Comparison of ENCODE assay signal across 19 mouse cellular contexts in genomic region chr4:40586045-40586444, GRCm38 (mm10).
DNase-seq lines count a peak whose midpoint lies in the region; ATAC-seq lines count a peak whose summit lies in the region.
"Had no signal": no experiment of that assay in that cellular context is flagged by ENCODE, and none has a peak within 500 bp of the region (broad histone marks: within the 10 kb centered on the region; RNA-seq: fewer than 3 reads in every experiment).

No protein-coding gene starts in this region.

- no peaks in the 10 kb centered on the region for H3K36me3 ChIP-seq in neural tube, embryonic 11.5 days (ENCODE audit: control insufficient read depth, insufficient read depth, low read length)
- H3K36me3 ChIP-seq in neural tube, embryonic 15.5 days: no peaks in the 10 kb centered on the region
- no peaks in the 10 kb centered on the region for H3K36me3 ChIP-seq in neural tube, embryonic 12.5 days
- H3K36me3 ChIP-seq: G1E had no signal

- WGBS in neural tube, embryonic 11.5 days: 66% methylated on average over 1 of the region's 1 CpGs
- WGBS in neural tube, embryonic 15.5 days: 46% methylated on average over 1 of the region's 1 CpGs
- WGBS in neural tube, embryonic 12.5 days: 55% methylated on average over 1 of the region's 1 CpGs

- H3K27me3 ChIP-seq in neural tube, embryonic 11.5 days (ENCODE audit: control insufficient read depth, insufficient read depth, low read length): no peaks in the 10 kb centered on the region
- no peaks in the 10 kb centered on the region for H3K27me3 ChIP-seq in neural tube, embryonic 15.5 days (replicated peaks)
- no peaks in the 10 kb centered on the region for H3K27me3 ChIP-seq in neural tube, embryonic 12.5 days (replicated peaks)
- H3K27me3 ChIP-seq: CH12.LX had no signal

- H3K9me3 ChIP-seq in neural tube, embryonic 11.5 days (ENCODE audit: control insufficient read depth, low read length): no peaks in the 10 kb centered on the region
- no peaks in the 10 kb centered on the region for H3K9me3 ChIP-seq in neural tube, embryonic 15.5 days (replicated peaks)
- no peaks in the 10 kb centered on the region for H3K9me3 ChIP-seq in neural tube, embryonic 12.5 days
- H3K9me3 ChIP-seq: G1E had no signal

- ATAC-seq in neural tube, embryonic 11.5 days (ENCODE audit: insufficient read depth, low FRiP score, low TSS enrichment): peak; percentile 68
- ATAC-seq in neural tube, embryonic 15.5 days (ENCODE audit: low FRiP score): no peak; the same call in 1 of the 2 replicates
- ATAC-seq in neural tube, embryonic 12.5 days (ENCODE audit: low FRiP score, low read depth): peak; percentile 74
- ATAC-seq: activated CD4-positive, CD25-positive, alpha-beta regulatory T cell, adult 4 months; CD4-positive, CD25-positive, alpha-beta regulatory T cell, adult 4 months; Patski had no signal

- no peak overlapping the region for H3K27ac ChIP-seq in neural tube, embryonic 11.5 days (ENCODE audit: low read depth, low read length)
- H3K27ac ChIP-seq in neural tube, embryonic 15.5 days (replicated peaks): no peak overlapping the region
- H3K27ac ChIP-seq in neural tube, embryonic 12.5 days: no peak overlapping the region

- no peak overlapping the region for H3K4me2 ChIP-seq in neural tube, embryonic 11.5 days (ENCODE audit: low read depth)
- H3K4me2 ChIP-seq in neural tube, embryonic 15.5 days: no peak overlapping the region
- H3K4me2 ChIP-seq in neural tube, embryonic 12.5 days (replicated peaks): no peak overlapping the region

- no peak overlapping the region for H3K4me3 ChIP-seq in neural tube, embryonic 11.5 days (ENCODE audit: low read depth, low read length)
- no peak overlapping the region for H3K4me3 ChIP-seq in neural tube, embryonic 15.5 days (replicated peaks)
- H3K4me3 ChIP-seq in neural tube, embryonic 12.5 days: no peak overlapping the region

- H3K9ac ChIP-seq in neural tube, embryonic 11.5 days (ENCODE audit: low read length): no peak overlapping the region
- no peak overlapping the region for H3K9ac ChIP-seq in neural tube, embryonic 15.5 days (replicated peaks)
- no peak overlapping the region for H3K9ac ChIP-seq in neural tube, embryonic 12.5 days

- no peaks in the 10 kb centered on the region for H3K4me1 ChIP-seq in neural tube, embryonic 11.5 days (ENCODE audit: control insufficient read depth, insufficient read depth, low read length)
- H3K4me1 ChIP-seq in neural tube, embryonic 15.5 days: no peaks in the 10 kb centered on the region
- H3K4me1 ChIP-seq in neural tube, embryonic 12.5 days: no peaks in the 10 kb centered on the region

- no peak for DNase-seq in neural tube, embryonic 11.5 days (ENCODE audit: low spot score)
- DNase-seq in neural tube, embryonic 10.5 days (ENCODE audit: extremely low spot score, low spot score): no peak
- DNase-seq: adrenal gland, adult 2 months; adrenal gland, adult 8-10 months; adrenal gland, postnatal 10 days; adrenal gland, postnatal 14 days; adrenal gland, postnatal 25 days; adrenal gland, postnatal 36 days; B cell, adult 2 months; cerebellum, adult 11 months; cerebellum, adult 11-12 months; cerebellum, adult 18-20 months had no signal
